Mouse (Mus musculus) urinary bladder, postnatal 10 days (tissue): ENCODE data around the gene Dgke.
"Not testable (repeated sequence)": the region's sequence is repeated elsewhere in the genome, so short reads cannot be mapped to it uniquely, and the experiment has no call there.

Source experiments
- DNase-seq: peaks from one replicate; pipeline ENCODE4 v3.0.0; 2022; ENCODE audit warnings: low spot score

The Dgke gene

DNA sequence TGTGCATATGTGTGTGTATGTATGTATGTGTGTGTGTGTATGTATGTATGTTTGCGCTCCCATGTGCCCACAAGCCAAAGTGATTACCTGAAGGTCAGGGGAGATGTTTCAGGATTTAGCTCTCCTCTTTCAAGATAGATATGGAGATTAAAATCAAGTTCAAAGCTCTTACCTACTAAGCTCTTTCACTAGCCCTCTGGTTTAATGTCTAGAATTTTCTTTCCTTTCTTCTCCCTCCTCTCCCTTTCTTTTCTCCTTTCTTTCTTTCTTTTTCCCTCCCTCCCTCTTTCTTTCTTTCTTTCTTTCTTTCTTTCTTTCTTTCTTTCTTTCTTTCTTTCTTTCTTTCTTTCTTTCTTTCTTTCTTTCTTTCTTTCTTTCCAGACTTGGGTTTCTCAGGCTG is at the start of gene Dgke:
Gene Dgke (minus strand): TSS at position 101 of the 400 bp plus-strand sequence.
- no peak for DNase-seq

DNA sequence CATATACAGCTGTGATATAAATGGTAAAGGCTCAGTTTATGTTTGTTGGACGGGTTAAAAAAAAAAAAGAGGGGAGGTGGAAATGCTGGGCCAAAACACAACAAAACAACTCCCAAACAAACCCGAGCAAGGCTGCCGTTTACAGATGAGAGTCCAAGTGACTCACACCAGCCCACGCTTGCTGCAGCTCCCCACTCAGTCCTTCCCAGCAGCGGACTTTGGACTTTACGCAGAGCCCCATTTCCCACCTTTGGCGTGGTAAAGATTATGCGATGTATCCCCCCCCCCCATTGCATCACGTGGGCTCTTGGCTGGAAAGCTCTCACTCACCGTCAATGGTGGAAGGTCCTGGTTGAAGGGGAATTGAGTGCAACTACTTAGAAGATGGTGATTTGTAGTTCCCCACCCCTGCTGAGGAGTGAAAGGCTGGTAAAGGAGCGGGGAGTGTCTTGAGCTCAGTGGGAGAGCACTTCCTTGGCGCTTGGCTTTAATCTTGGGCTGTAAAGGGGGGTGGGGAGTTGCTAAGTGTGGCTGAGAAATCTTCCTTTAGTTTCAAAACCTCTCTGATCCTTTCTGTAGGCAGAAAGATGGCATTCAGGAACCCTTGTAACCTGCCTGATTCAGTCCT is 40.6 kb upstream of the Dgke start:
- DNase-seq: no peak

DNA sequence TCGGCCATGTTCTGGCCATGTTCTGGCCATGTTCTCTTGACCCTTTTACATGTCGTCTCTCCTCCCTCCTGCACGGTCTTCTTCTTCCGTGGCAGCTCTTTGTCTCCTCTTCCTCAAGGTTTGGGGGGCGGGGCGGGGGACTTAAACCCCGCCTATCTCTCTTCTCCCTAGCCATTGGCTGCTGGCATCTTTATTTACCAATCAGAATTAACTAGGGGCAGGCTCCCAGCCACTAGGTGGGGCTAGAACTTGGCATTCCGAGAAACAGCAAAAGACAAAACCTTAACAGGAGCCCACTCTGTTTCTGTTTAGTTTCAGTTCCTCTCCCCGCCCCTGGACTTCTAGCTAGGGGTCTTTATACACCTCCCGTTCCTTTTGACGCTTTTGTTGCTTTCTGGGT is 39.2 kb upstream of the Dgke start:
- DNase-seq: no peak

DNA sequence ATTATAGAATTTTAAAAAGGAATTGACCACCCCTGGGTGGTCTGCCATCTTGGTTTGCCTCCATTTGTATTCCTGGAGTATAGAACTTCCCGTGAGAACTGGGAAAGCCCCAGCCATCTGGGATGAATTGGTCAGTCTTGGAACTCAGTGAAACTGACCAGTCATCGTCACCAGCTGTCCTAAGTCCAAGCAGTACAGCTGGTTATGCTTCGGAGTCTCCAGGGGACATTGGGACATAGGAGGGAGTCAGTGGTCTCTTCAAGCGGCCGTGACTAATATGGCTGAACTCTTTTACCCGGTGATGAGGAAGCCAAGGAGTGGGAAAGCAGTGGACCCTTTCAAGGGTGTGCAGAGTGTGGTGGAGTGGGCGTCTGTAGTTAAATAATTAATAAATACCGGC is 38.6 kb upstream of the Dgke start:
- DNase-seq: no peak

DNA sequence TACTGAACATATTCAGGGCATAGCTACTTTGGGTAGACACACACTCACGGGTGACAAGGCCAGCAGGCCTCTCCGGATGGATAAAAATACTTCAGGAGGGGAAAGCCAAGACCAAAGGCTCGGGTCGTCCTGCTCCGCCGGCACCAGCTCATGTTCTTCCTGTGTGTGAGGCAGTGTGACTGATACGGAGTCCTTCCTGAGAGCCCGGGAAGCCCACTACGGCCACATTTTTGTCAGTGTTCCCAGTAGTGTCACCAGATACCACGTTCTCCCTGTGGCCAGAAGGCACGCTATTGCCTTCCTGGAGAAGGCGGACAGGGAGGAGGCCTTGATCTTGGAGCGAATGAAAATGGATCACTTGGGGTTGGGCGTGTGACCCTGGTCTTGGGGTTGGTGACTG is 36.5 kb upstream of the Dgke start:
- DNase-seq: no peak

DNA sequence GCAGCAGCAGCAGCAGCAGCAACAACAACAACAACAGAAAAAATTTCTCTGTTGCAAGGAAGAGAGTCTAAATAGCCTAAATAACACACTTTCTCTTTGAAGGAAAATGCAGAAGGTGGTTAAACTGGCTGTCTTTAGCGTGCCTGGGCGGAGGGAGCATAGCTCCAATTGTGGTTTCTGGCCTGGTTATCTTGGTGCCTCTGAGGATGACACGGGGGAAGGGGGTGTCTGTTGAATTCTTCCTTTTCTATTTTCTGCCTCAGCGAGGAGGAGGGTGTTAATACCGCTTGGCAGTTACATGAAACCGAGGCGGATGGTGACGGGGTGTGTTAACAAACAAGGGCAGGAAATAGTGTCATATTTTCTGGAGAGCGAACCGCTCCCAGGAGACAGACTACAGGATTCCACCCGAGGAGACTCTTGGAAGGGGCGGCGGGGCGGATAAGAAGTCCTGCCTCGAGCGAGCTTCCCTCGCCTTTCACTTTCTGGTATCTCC is 34.2 kb upstream of the Dgke start:
- DNase-seq: no peak

DNA sequence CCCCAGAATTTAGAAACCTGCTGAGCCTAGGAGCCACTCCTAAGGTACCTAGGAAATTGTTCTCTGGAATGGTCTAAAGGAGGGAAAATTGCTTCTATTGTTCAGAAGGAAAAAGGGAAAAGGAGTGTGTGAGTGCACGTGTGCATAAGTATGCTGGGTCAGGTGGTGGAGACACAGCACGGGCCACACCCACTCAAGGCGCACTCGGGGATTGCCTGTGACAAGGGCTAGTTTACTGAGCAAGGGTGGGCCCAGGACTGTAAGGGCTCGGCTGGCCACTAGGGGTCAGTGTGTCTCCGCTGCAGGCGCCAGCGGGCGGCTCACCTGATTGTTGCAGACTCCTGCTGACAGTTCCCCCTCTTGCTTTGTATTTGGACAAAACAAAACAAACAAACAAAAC is 33.8 kb upstream of the Dgke start:
- DNase-seq: peak; percentile 47

DNA sequence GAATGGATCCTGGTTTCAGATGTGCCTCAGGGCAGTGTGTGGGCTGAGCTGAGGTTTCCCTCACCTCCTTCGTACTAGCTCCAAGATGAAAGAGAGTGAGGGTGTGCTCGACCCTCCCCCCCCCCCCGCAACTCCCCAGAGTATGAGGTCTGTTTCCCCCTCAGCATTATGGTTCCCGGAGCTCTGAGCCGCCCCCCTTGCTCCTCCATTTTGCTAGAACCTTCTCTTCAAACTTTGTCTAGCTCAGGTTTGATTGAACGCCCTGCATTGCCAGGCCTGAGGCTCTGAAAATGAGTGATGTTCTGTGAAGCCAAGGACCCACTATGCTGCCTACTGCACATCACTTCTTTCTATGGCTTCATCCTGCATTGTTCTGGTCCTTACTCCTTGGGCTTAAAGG is 32.3 kb upstream of the Dgke start:
- DNase-seq: no peak

DNA sequence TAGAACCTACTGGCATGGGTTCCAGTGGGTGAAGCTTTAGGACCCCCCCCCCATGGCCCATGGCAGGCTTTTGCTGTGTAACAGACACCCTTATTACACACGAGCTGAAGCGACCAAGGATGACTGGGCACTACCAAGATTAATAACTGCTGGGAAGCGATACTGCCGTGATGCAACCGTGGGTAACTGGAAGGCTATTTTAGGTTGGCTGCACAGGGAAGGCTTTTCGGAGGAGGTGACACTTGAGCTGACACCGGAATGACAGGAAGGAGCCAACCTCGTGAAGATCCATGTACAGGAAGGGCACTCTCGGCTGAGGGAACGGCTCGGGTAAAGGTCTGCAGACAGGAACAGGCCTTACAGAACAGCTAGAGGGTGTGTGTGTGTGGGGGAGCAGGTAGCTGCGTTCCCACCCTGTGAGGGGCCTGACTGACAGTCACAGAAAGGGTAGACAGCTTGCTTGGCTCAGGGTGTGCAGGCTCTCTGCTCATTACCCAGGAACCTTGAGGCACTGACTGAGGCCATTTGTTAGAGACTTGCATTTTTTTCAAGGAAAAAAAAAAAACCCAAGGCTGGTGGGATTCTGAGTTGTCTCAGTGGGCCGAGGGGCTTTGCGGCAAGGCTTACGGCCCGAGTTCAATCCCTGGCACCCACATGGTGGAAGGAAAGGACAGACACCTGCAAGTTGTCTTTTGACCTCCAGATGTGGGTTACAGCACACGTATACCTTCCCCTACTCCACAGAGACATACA is 31.6 kb upstream of the Dgke start:
- no peak for DNase-seq

DNA sequence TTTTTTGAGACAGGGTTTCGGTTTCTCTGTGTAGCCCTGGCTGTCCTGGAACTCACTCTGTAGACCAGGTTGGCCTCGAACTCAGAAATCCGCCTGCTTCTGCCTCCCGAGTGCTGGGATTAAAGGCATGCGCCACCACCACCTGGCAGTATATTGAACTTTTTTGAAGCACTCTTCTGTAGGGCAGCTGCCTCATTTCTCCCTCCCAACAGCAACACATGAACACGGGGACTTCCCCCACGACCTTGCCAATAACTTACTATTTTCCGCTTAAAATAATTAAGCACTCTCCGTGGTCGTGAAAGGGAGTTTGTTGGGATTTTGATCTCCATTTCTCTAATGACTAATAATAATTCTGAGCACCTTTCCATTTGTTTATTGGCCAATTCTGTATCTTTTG is 30.6 kb upstream of the Dgke start:
- DNase-seq: not testable (repeated sequence)

DNA sequence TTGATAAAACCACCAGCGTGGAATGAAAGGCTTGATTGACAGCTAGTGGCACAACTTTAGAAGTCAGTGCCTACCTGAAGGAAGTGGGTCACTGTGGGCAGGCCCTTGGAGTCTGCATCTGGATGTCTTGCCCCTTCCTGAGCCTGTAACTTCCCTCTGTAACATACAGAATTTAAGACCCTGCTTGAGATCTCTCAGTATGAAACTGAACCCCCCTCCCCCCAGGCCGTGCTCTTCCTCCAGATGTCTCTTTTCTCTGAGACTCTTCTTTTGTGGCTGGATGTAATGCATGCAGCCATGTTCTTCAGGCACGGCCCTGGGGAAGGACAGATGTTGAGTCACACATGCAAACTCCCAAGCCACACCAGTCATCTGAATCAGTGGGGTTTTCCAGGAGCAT is 28.7 kb upstream of the Dgke start:
- DNase-seq: no peak

DNA sequence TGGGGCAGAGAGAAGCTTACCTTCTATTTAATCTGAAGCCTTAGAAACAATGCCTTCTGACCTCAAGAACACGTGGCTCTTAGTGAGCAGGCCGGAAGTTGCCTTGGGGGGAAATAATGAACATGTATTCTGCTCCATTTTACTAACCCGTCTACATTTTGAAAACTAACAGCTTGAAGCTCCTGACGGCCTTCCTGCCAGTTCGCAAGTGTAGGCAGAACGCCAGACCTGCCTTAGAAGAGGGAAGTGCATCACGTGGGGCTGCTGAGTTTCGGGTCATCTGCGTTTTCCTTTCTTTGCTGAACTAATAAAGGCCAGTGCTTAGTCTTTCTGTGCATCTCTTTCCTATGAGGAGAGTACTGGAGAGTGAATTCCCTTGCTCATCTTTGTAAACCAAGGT is 26.1 kb upstream of the Dgke start:
- DNase-seq: no peak

DNA sequence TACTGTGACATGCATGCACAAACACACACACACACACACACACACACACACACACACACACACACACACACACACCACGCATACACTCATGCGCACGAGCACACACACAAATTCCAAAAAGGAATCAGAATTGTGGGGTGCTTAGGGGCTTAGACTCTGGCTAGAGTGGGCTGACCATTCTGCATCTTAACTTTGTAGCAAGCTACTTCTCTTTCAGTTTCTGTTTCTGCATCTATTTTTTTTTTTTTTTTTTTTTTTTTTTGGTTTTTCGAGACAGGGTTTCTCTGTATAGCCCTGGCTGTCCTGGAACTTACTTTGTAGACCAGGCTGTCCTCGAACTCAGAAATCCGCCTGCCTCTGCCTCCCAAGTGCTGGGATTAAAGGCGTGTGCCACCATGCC is 23.7 kb upstream of the Dgke start:
- DNase-seq: not testable (repeated sequence)

DNA sequence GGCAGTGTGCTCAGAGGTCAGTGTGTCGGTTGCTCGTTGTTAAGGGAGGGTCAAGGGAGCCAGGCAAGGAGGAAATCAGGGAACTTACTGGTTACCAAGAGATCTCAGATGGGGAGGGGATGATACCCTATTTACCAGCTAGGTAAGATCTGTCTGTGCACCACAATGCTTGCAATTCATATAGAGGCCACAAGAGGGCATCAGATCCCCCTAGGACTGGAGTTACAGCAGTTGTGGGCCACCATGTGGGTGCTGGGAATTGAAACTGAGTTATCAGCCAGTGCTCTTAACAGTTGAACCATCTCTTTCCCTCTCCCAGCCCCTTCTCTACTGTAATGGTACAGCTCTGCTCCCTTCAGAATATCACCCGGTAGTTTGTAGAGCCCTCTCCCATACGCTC is 22.1 kb upstream of the Dgke start:
- no peak for DNase-seq

DNA sequence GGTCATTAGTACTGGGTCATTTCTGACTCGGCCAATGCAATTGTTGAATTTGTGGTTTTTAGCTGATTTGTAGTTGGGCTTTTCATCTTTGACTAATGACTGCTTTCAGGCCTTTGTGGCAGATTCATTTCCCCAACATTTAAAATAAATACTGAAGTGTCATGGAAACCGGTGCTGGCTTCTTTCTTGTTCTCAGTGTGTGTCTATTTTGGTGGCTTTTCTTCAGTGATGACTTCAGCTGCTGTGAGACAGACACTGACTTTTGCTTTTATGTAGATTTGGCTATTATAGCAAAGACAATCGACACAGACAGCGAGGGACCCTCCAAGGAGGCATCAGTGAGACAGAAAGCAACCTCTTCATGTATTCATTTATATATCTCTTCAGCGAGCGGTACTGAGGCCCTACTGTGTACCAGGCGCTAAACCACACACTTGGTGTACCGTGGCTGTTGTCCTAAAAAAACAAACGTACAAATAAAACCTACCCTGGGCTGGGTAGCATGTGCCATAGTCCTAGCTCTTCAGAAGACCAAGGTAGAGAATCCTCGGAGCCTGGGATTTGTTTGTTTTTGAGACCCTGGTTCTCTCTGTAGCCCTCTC is 19.7 kb upstream of the Dgke start:
- DNase-seq: no peak

DNA sequence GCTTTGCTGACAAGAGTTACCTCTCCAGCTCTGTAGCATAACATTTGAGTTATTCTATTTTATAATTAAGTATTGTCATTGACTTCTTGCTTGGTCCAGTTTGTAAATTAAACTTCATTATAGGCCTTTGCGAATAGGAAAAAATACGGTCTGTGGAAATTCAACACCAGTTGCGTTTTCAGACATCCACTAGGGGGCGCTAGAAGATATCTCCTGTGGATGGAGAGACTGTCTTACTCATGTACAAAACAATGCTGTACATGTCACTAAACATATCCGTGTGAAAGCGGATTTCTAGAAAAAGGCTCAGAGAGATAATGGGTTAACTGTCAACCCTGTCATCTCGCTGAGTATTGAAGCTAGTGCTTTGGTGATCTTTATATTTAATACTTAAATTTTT is 18.0 kb upstream of the Dgke start:
- no peak for DNase-seq

DNA sequence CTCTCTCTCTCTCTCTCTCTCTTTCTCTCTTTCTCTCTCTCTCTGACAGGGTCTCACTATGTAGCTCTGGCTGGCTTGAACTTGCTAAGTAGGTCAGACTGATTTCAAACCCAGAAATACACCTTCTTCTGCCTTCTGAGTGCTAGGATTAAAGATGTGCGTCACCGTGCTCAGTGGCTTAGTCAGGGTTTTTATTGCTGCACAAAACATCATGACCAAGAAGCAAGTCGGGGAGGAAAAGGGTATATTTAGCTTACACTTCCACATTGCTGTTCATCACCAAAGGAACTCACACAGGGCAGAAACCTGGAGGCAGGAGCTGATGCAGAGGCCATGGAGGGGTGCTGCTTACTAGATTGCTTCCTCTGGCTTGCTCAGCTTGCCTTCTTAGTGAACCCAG is 16.0 kb upstream of the Dgke start:
- DNase-seq: not testable (repeated sequence)

DNA sequence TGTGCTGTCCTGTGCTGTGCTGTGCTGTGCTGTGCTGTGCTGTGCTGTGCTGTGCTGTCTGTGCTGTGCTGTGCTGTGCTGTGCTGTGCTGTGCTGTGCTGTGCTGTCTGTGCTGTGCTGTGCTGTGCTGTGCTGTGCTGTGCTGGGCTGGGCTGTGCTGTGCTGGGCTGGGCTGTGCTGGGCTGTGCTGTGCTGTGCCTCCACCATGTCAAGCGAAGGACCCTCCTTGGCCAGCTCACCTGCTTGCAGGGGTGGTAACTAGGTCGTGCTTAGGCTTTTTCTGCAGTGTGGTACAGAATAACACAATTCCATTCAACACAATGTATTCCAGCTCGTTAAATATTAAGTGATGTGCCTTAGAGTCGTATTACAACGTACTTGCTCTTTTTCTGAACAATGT is 15.3 kb upstream of the Dgke start:
- DNase-seq: not testable (repeated sequence)

DNA sequence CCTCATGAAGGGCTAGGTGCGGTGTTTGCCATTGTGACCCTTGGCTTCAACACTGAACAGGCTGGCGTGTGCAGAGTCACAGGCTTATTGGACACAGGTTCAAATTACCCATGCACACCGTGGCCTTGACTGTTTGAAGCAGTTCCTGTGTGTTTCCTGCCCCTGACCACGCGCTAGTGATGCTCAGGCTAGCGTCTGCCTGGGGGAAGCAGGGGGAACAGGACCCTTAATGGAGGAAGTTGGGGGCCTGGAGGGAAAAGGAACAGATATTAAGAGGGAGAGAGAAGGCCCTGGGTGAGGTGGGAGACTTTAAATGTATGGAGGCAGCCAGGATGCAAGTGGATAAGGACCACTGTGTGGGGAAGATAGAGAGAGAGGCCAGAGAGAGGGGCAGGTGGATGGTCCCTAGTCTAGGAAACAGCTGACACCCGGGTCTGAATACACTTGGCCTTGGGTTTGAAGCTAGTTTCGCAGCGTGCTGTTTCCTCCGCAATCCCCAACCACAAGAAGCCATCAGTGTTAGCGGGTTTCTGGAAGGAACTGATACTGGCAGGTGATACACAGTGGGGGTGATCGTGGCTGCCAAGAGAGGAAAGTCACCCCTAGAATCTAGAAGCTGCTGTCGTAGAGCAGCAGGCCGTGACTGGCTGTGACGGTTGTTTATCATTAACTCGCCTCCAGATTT is 12.5 kb upstream of the Dgke start:
- DNase-seq: no peak

DNA sequence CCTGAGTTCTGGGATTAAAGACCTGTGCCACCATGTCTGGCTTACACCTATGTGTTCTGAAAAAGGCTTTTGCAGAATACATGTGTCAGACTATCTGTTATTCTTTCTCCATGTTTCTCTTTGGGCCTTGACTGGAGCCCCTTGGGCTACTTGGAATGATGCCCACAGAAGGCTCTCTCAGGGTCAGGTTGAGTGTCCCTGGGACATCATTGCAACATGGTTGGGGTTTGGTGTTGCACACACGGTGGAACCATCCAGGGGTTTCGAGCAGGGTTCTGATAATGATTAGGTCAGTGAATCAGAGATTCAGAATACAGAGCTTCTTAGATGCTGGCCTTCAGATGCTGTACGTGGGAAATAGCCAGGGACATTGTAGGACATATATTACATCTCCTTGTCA is 11.7 kb upstream of the Dgke start:
- DNase-seq: no peak

DNA sequence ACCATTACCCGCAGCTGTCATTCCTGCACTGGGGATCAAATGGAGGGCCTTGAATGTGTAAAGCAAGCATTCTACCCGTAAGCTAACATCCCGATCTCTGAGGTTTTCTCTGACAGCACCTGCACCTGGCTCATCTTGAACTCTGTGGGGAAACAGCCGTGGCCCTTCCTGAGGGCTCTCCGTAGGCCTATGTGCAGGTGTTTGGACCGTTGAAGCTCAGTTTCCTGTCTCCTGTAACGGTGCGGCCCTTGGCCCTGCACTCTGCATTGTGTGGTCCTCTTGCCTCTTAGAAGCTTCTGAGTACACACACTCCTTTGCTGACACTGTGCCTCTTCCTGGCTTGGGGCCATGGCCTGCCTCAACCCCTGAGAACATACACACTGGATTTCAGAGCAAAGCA is 11.0 kb upstream of the Dgke start:
- no peak for DNase-seq

DNA sequence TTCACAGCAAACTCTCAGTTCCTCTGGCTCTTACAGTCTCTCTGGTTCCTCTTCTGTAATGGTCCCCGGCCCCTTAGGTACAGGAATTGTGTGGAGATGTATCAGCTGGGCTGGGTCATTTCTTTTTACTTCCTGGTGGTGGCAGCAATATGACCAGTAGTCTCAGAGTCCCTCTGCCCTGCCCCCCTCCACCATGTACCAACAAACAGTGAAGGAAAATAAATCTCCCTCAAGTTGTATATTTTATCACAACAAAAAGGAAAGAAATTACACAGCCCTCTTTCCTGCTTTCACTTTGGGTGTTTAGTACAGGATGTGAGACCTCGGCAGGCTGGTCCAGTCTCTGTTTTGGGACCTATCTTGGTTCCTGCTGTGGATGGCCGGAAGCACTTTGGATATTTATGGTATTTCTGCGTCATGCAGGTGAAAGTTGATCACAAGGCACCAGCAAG is 9.7 kb upstream of the Dgke start:
- no peak for DNase-seq
